Mouse (Mus musculus) forebrain, embryonic 10.5 days (tissue): ENCODE data around the gene Esrra. TPM values are rescaled to one million over a fixed set of nuclear protein-coding genes. Genes with fewer than 3 reads are reported as not detected.

Source experiments
- DNase-seq: peaks from one replicate; pipeline ENCODE4 v3.0.0-alpha.2; 2017; ENCODE audit warnings: low spot score; ENCODE audit errors: extremely low spot score
- H3K27ac ChIP-seq: fragments of 300-500 bp; sonication (generic); 2 replicates; pipeline ENCODE4 v1.5.1; 2016; ENCODE audit warnings: mild to moderate bottlenecking
- H3K27me3 ChIP-seq: fragments of 300-500 bp; sonication (generic); 2 replicates; pipeline ENCODE4 v1.6.1; 2016; ENCODE audit warnings: mild to moderate bottlenecking; ENCODE audit not compliant: poor library complexity, severe bottlenecking
- H3K36me3 ChIP-seq: fragments of 300-500 bp; sonication (generic); replicated peaks from 2 replicates; pipeline ENCODE4 v1.6.1; 2016; ENCODE audit warnings: mild to moderate bottlenecking, moderate library complexity
- H3K4me1 ChIP-seq: fragments of 300-500 bp; sonication (generic); 2 replicates; pipeline ENCODE4 v1.6.1; 2016
- H3K4me3 ChIP-seq: fragments of 300-500 bp; sonication (generic); 2 replicates; pipeline ENCODE4 v1.5.1; 2016; ENCODE audit warnings: mild to moderate bottlenecking, moderate library complexity
- H3K9me3 ChIP-seq: fragments of 300-500 bp; sonication (generic); 2 replicates; pipeline ENCODE4 v1.6.1; 2016; ENCODE audit warnings: mild to moderate bottlenecking, moderate library complexity
- WGBS: fragments of 180-500 bp; shearing (Covaris S2); methylation state at CpG from one replicate; pipeline ENCODE4 v1.1.7; 2016; 5-methylcytosine and 5-hydroxymethylcytosine counted together
- polyA plus RNA-seq: library from polyadenylated mRNA; unstranded; fragments of >200 nt; fragmentation: Nextera tagmentation; extraction: Ambion mirVana; gene quantifications from 2 replicates; pipeline ENCODE4 v1.2.1, GENCODE M21; 2016

Esrra gene
- polyA plus RNA-seq, 1 experiment from 2014 or later: 9.0 TPM

GRCm38 (mm10) chr19:6937541-6938465, 16.2 kb upstream of the Esrra start:
- 81% methylated on average over 16 of the region's 16 CpGs for WGBS
- Histone ChIP-seq H3K9me3 (no peaks in the 10 kb centered on the region), H3K4me3 (peak overlapping the region; percentile 8; the same call in 1 of the 2 replicates), H3K4me1 (peaks cover 49% of the 10 kb centered on the region), H3K27ac (no peak overlapping the region), H3K36me3 (0 out of 2 replicates have a peak, but pooled peaks cover 5% of the 10 kb centered on the region), H3K27me3 (peaks cover 53% of the 10 kb centered on the region)
- DNase-seq: no peak

- 14% methylated on average over 3 of the region's 3 CpGs for WGBS
- H3K4me1 ChIP-seq: peaks cover 44% of the 10 kb centered on the region
- H3K27me3 ChIP-seq: peaks cover 69% of the 10 kb centered on the region
These were observed 14.7 kb upstream of the Esrra start for GRCm38 (mm10) chr19:6936299-6936698.

GRCm38 (mm10) chr19:6934195-6934977, 12.8 kb upstream of the Esrra start, which contains the start of gene Kcnk4:
Gene Kcnk4 (minus strand): TSS chr19:6934515.
- WGBS: 12% methylated on average over 23 of the region's 23 CpGs
- Histone ChIP-seq H3K9me3 (no peaks in the 10 kb centered on the region), H3K27ac (no peak within 1 kb of the TSS), H3K4me3 (peak within 1 kb of the TSS; percentile 47), H3K4me1 (peaks cover 24% of the 10 kb centered on the region), H3K27me3 (peaks cover 83% of the 10 kb centered on the region), H3K36me3 (0 out of 2 replicates have a peak, but pooled peaks cover 5% of the 10 kb centered on the region)
- DNase-seq: no peak

More at GRCm38 (mm10) chr19:6936299-6936698, 14.7 kb upstream of the Esrra start:
- no peak overlapping the region for H3K27ac ChIP-seq
- 0 out of 2 replicates have a peak, but pooled peaks cover 5% of the 10 kb centered on the region for H3K36me3 ChIP-seq
- no peaks in the 10 kb centered on the region for H3K9me3 ChIP-seq
- no peak for DNase-seq
- no peak overlapping the region for H3K4me3 ChIP-seq

- Histone ChIP-seq H3K4me1 (peaks cover 21% of the 10 kb centered on the region), H3K4me3 (peak overlapping the region; percentile 47), H3K27me3 (peaks cover 90% of the 10 kb centered on the region), H3K9me3 (no peaks in the 10 kb centered on the region), H3K36me3 (0 out of 2 replicates have a peak, but pooled peaks cover 5% of the 10 kb centered on the region), H3K27ac (no peak overlapping the region)
- DNase-seq: no peak
- WGBS: 4% methylated on average over 58 of the region's 58 CpGs
These were observed 12.0 kb upstream of the Esrra start for GRCm38 (mm10) chr19:6933436-6934194.

- peak overlapping the region; percentile 47; the same call in 1 of the 2 replicates for H3K4me3 ChIP-seq
- 11% methylated on average over 4 of the region's 4 CpGs for WGBS
These were observed 11.5 kb upstream of the Esrra start for GRCm38 (mm10) chr19:6933102-6933435.

DNA sequence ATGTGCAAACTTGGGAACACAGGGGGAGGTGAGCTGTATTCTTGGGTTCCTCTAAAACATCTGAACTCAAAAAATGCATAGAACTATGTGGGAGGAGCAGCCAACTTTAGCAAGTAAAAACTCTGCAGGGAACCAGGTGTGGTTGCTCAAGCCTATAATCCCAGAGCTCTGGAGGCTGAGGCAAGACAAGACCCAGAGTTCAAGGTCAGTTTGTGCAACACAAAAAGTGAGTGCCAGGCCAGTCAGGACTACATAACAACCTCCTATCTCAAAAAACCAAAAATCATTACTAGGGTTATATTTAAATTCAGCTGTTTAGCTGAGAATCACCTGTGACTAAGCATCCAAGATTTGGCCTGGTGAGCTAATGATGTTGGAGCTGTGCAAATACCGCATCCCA, 10.4 kb upstream of the Esrra start:
- H3K9me3 ChIP-seq: no peaks in the 10 kb centered on the region
- no peak overlapping the region for H3K27ac ChIP-seq
- H3K36me3 ChIP-seq: no peaks in the 10 kb centered on the region
- WGBS: 44% methylated on average over 1 of the region's 1 CpGs
- peaks cover 95% of the 10 kb centered on the region for H3K27me3 ChIP-seq
- H3K4me1 ChIP-seq: peaks cover 32% of the 10 kb centered on the region
- no peak for DNase-seq
- H3K4me3 ChIP-seq: no peak overlapping the region

More at GRCm38 (mm10) chr19:6933102-6933435, 11.5 kb upstream of the Esrra start:
- H3K27me3 ChIP-seq: peaks cover 90% of the 10 kb centered on the region
- H3K4me1 ChIP-seq: peaks cover 23% of the 10 kb centered on the region
- H3K27ac ChIP-seq: no peak overlapping the region
- H3K9me3 ChIP-seq: no peaks in the 10 kb centered on the region
- 0 out of 2 replicates have a peak, but pooled peaks cover 3% of the 10 kb centered on the region for H3K36me3 ChIP-seq
- DNase-seq: no peak

- WGBS: 0% methylated on average over 2 of the region's 2 CpGs
- Histone ChIP-seq H3K9me3 (0 out of 2 replicates have a peak, but pooled peaks cover 2% of the 10 kb centered on the region), H3K36me3 (no peaks in the 10 kb centered on the region), H3K4me3 (no peak overlapping the region), H3K4me1 (peaks cover 39% of the 10 kb centered on the region), H3K27ac (no peak overlapping the region), H3K27me3 (peaks cover 100% of the 10 kb centered on the region)
- no peak for DNase-seq
These were observed 9.4 kb upstream of the Esrra start for GRCm38 (mm10) chr19:6931002-6931401.

GRCm38 (mm10) chr19:6928080-6928479, 6.5 kb upstream of the Esrra start:
- H3K36me3 ChIP-seq: no peaks in the 10 kb centered on the region
- H3K4me1 ChIP-seq: peaks cover 40% of the 10 kb centered on the region
- WGBS: 10% methylated on average over 9 of the region's 9 CpGs
- H3K27ac ChIP-seq: no peak overlapping the region
- no peak overlapping the region for H3K4me3 ChIP-seq
- no peak for DNase-seq
- peaks cover 100% of the 10 kb centered on the region for H3K27me3 ChIP-seq
- H3K9me3 ChIP-seq: 0 out of 2 replicates have a peak, but pooled peaks cover 3% of the 10 kb centered on the region

GRCm38 (mm10) chr19:6926559-6927255, 5.1 kb upstream of the Esrra start:
- Histone ChIP-seq H3K27me3 (peaks cover 97% of the 10 kb centered on the region), H3K36me3 (no peaks in the 10 kb centered on the region), H3K27ac (no peak overlapping the region), H3K4me1 (peaks cover 47% of the 10 kb centered on the region), H3K4me3 (peak overlapping the region; percentile 43), H3K9me3 (0 out of 2 replicates have a peak, but pooled peaks cover 3% of the 10 kb centered on the region)
- 10% methylated on average over 26 of the region's 26 CpGs for WGBS
- no peak for DNase-seq

DNA sequence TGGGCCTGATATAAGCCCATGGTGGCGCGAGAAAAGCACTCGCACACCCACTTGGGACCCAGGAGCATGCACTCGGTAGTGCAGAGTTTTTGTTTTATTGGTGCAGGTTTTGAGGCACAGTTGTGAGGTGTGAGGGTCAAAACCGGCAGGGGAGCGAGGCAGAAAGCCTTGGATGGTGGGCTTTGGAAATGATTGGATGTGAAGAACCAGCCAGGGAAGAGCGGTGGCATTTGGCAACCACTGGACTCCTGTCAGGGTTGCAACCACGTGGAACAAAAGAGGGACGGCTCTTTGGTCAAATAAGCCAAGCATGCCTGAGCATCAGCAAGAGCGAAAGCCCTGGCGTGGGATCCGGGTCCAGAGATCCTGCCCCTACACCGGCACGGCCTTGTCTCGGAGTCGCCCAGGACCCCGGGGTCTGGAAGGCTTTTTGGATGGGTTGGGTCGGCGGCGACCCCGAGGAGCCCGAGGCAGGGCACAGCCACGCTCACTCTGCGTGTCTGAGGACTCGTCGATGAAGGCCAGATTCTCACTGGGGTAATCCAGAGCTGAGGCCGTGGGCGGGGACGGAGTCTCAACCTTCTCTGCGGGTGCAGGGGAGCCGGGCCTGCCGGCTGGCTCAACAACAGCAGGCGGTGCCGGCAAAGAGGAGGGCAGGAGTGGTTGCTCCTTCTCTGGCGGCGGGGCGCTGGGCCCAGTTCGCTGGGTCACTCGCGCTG, 4.2 kb upstream of the Esrra start:
- DNase-seq: no peak
- H3K4me1 ChIP-seq: peaks cover 50% of the 10 kb centered on the region

DNA sequence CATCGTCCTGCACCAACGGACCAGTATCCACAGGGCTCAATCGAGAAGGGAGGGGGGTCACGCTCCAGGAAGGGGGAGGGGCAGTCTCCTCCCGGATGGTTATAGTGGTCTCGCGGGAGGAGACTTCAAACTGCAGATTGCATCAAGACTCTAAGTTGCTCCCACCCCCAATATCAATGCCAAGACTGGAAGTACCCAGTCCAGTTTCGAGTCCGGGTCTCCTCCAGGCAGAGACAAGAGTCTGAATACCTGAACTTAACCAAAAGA, 3.6 kb upstream of the Esrra start, which contains the start of gene Catsperz:
Catsperz (minus strand) TSS at position 74 of the 267 bp plus-strand sequence.
- Histone ChIP-seq H3K4me3 (peak within 1 kb of the TSS; percentile 27), H3K27me3 (peaks cover 82% of the 10 kb centered on the region), H3K4me1 (peaks cover 55% of the 10 kb centered on the region), H3K36me3 (no peaks in the 10 kb centered on the region; the same call in 1 of the 2 replicates), H3K27ac (no peak within 1 kb of the TSS), H3K9me3 (0 out of 2 replicates have a peak, but pooled peaks cover 3% of the 10 kb centered on the region)
- no peak for DNase-seq
- 7% methylated on average over 9 of the region's 9 CpGs for WGBS

More for the DNA sequence above, 4.2 kb upstream of the Esrra start:
- Histone ChIP-seq H3K9me3 (0 out of 2 replicates have a peak, but pooled peaks cover 3% of the 10 kb centered on the region), H3K27me3 (peaks cover 87% of the 10 kb centered on the region), H3K36me3 (no peaks in the 10 kb centered on the region), H3K4me3 (peak overlapping the region; percentile 27; the same call in 1 of the 2 replicates), H3K27ac (no peak overlapping the region)
- WGBS: 3% methylated on average over 40 of the region's 40 CpGs
